8 mouse cellular contexts compared by ENCODE assay signal in the genomic region with DNA sequence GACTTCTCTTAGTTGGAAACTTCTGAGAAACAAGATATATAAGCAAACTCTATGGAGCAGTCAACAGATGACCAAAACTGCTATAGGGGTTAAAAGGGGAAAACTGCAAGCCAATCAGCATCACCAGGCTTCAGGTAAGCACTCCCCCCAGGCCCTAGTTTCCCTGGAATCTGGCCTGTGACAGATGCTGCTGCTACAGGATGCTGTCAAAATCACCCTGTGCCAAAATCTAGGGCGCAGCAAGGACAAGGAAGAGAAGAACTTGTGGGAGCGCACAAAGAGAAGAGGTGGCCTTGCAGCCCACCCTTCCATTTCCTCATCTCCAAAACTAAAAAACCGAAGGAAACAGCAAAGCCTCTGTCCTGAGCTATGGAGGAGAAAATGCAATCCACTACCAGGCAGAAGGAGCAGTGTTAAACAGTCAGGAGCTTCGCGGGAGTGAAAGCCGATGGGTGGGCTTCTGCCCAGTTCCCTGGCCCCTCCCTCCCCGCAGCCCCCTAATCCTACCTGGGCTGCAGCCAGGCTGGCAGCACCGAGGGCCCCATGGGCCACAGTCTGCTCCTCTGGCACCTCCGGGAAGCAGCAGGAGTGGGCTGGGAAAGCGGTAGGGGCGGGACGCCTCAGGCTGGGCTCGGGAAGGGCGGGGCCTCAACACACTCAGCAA. TPM values are rescaled to one million over a fixed set of nuclear protein-coding genes. Genes with fewer than 3 reads are reported as not detected.
DNase-seq lines count a peak whose midpoint lies in the region; ATAC-seq lines count a peak whose summit lies in the region.

TSS of gene Hacd4 (minus strand) at position 603 of the 664 bp plus-strand sequence.

- DNase-seq in MEL-GATA-1-ER (ENCODE audit: extremely low read depth, low read depth) = peak; percentile 37
- peak; percentile 73 to 86 for DNase-seq in adrenal gland, postnatal 36 days
- peak; percentile 45 for DNase-seq in forebrain, embryonic 10.5 days (ENCODE audit: extremely low spot score, low spot score)
- DNase-seq in heart, postnatal 10 days = peak; percentile 68 to 74
- DNase-seq in kidney, postnatal 36 days = peak; percentile 74 to 85
- DNase-seq in right cerebral cortex, postnatal 4 days = peak; percentile 34
- no peak for DNase-seq in left cerebral cortex, adult 8-10 months (ENCODE audit: low spot score in 2 of 2)

- peaks cover 3% of the 10 kb centered on the region; the same call in 1 of the 2 replicates for H3K27me3 ChIP-seq in forebrain, embryonic 10.5 days (ENCODE audit: poor library complexity, severe bottlenecking)

- peak; percentile 56 for ATAC-seq in megakaryocyte, adult 5-6 weeks (ENCODE audit: poor library complexity, severe bottlenecking)

- H3K27ac ChIP-seq in forebrain, embryonic 10.5 days = peak within 1 kb of the TSS; percentile 82

- WGBS in forebrain, embryonic 10.5 days = 6% methylated on average over 14 of the region's 14 CpGs

- H3K4me1 ChIP-seq in forebrain, embryonic 10.5 days = peaks cover 23% of the 10 kb centered on the region

- H3K9me3 ChIP-seq in forebrain, embryonic 10.5 days = no peaks in the 10 kb centered on the region

- intact Hi-C loops in heart, postnatal 10 days (cut with DNase I) = loop anchor here (5.0 kb wide), 1 partner anchor 74 kb away; no protein-coding TSS in a partner anchor

- H3K36me3 ChIP-seq in forebrain, embryonic 10.5 days (replicated peaks) = no peaks in the 10 kb centered on the region

- H3K4me3 ChIP-seq in forebrain, embryonic 10.5 days = peak within 1 kb of the TSS; percentile 52

RNA-seq across cellular contexts. Expression of gene Hacd4, which starts in this region (rescaled TPM):
- 1 to 10 TPM; 4.5 to 4.6 TPM for total RNA-seq in adrenal gland, postnatal 36 days (2021)
- 2.5 and 3.2 TPM in 2 replicates for polyA plus RNA-seq in forebrain, embryonic 10.5 days (2016; fragmentation: Nextera tagmentation; extraction: Ambion mirVana)
- total RNA-seq in heart, postnatal 10 days (2021) = 1 to 10 TPM; 4.9 to 6.0 TPM
- 112 and 118 TPM in 2 replicates for total RNA-seq in megakaryocyte, adult 5-6 weeks (2015)
- 70.7 and 72.7 TPM in 2 replicates for total RNA-seq in megakaryocyte, adult 5-6 weeks (2017)
- total RNA-seq in left cerebral cortex, adult 8-10 months (2022) = 1 to 10 TPM; 1.5 to 2.5 (median 2.1) TPM

Comparison
In these comparisons a context has a peak if more than half of its experiments do, and no peak if none do; other contexts are left out.
1. RNA of gene Hacd4 (total RNA-seq): 70.7 to 118 TPM in megakaryocyte, adult 5-6 weeks; 4.9 to 6.0 TPM in heart, postnatal 10 days, 4.5 to 4.6 TPM in adrenal gland, postnatal 36 days and 1.5 to 2.5 TPM in left cerebral cortex, adult 8-10 months; every median in the first group is over 10 times any median in the second.
2. DNase-seq: peak in MEL-GATA-1-ER (single experiment), adrenal gland, postnatal 36 days (2 of 2), forebrain, embryonic 10.5 days (single experiment), heart, postnatal 10 days (2 of 2), kidney, postnatal 36 days (2 of 2) and right cerebral cortex, postnatal 4 days (single experiment); none in left cerebral cortex, adult 8-10 months (0 of 2).